Mouse (Mus musculus): Measurements from ENCODE around the gene Tmem56.

Tmem56 gene

DNA sequence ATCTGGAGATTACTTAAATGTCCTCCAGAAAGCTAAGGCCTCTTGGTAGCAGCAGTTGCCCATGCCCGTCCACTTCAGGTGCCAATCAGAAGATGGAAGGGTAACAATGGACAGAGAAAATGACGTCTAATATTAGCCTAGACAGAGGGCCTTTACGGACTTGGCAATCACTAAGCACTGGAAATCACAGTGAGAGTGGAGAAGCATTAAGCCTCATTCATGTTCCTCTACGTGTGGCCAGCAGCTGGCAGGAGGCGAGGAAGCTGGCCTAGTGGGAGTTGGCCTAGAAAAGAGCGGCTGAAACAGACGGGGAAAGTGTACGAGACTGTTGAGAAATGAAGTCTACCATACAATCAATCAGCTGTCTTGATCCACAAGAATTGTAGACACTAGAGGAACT is 43.8 kb downstream of the Tmem56 start:
- no peak for DNase-seq (ENCODE audit: low spot score)

DNA sequence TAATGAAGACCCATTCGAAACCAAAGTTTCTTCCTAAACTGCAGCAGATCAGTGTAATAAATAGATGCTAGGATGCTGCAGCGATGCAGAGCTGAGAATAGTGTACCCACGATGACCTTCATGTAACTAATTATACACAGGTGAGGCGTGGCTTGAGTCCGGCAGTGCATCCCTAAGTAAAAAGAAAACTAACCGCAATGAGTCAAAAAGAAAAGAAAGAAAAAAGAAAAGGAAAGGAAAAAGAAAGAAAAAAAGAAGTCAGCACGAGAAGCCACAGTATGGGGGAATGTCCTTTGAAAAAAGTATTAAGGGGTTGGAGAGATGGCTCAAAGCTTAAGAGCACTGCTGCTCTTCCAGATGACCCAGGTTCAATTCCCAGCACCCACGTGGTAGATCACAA is 58.1 kb downstream of the Tmem56 start:
- DNase-seq (ENCODE audit: low spot score), result no peak

DNA sequence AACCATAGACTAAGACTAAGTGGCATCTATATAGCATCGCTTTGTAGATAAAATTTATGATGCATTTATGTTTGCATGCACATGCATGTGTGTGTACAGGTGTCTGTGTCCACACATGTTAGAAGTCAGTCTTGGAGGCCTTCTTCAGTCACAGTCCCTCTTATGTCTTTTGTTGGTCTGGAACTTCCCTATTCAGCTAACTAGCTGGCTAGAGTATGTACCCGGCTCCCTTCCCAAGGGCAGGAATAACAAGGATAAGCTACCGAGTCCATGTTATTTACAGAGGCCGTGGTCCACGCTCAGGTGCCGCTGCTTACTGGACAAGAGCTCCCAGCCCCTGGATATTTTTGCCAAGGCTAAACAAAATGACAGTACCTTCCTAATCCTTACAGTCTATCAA is 58.7 kb downstream of the Tmem56 start:
- DNase-seq (ENCODE audit: low spot score), result no peak

DNA sequence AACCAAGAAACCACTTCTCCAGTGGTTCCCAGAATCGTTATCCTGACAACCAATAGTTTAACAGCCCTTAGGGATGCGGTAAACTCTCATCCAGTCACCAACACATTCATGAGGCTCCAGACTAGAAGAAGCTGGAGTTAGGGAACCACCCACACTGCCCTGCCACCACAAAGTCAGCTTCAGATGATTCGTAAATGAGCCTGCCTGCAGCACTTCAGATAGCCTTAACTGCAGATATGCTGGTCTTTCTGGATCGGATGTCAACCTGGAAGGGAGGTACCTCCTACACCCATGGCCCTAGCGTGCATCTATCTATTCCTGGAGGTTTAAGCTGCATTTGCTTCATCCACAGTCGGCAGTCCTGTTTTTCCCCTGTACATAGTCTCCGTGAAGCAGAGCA is 60.9 kb downstream of the Tmem56 start:
- no peak for DNase-seq (ENCODE audit: low spot score)

DNA sequence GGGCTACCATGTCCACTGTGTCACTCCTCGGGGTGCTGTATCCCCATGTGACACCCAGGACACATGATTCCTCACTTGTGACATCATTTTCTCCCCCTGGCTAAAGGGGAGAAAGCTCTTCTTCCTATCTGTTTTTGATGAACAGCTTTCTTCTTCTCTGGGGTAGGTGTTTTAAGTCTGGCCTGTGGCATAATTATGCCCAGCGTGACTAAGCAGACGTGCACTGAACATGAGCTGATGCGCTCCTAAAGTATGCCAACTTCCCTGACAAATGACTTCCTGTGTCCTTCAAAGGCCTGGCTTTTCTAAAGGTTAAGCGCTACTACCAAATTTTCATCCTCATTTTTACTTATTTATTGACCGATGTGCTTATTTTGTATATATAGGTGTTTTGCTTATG is 65.9 kb downstream of the Tmem56 start:
- no peak for DNase-seq (ENCODE audit: low spot score)

DNA sequence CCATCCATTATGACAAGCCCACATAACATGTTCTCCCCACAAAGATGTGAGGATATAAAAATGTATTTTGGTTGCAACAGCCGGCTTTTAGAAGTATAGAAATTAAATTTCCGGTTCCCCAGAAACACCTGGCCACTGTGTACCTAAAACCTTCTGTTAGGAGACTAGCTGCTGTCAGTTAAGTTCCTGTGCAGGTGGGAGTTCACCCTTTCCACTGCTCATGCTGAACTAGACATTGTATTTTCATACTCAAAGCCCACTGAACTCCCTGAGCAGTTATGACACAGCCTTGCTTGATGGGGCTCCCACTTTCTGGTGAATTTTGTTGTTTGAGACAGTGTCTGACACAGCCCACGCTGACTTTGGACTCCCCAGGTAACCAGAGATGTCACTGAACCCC is 69.4 kb downstream of the Tmem56 start:
- DNase-seq (ENCODE audit: low spot score), result no peak

DNA sequence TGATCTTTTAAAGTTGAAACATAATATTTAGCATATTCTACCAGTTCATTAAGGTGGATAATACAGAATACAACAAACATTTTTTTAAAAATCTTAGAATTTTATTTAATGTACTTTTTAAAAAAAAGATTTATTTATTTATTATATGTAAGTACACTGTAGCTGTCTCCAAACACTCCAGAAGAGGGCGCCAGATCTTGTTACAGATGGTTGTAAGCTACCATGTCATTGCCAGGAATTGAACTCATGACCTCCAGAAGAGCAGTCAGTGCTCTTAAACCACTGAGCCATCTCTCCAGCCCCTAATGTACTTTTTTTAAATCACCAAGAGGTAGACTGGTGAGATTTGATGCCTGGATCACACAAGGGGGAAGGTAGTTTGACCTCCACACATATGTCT is 70.7 kb downstream of the Tmem56 start:
- no peak for DNase-seq (ENCODE audit: low spot score)

DNA sequence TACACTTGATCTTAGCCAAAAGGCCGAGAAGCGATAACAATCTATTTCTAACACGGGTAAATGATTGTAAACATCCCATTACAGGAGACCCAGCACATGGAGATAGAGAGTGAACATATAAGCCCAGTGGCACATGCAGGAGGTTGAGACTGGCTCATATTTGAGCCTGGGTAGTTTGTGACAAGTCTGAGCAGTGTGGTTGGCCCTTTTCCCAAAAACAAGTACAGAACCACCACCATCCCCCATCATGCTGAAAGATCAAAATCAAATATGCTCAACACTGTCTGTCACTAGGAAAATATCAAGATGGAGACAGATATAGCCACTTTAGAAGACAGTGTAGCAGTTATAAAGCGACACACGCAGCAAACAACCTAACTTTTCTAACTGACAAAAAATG is 73.9 kb downstream of the Tmem56 start:
- DNase-seq (ENCODE audit: low spot score), result no peak

DNA sequence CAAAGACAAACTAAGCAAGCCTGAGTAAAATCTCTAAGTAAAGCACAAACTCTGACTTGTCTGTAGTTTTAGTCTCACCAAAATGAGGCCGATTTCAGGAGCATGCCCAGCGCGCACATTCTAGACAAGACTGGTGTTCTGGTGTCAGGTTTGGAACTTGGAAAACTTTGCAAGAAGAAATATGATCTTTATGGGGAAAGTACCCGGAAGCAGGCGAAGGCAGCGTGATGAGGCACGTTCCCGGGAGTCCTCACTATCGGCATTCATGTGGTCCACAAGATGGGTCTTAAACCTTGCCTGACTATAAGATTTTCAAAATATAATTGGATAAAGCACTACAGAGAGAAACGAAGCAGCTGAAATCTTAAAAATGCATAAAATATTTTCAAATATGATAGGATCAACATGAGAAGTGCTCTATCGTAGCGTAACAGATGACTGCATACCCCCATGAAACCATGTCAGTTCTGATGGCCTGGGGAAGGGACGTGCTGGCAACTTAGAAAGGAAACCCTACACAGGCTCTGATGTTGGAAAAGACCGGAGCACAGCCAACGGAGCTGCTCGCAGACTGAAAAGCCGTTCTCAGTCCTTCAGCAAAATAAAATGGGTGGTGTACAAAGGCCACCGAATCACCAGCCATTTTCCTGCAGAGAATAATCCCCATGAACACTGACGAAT is 76.6 kb downstream of the Tmem56 start:
- DNase-seq (ENCODE audit: low spot score), result no peak

DNA sequence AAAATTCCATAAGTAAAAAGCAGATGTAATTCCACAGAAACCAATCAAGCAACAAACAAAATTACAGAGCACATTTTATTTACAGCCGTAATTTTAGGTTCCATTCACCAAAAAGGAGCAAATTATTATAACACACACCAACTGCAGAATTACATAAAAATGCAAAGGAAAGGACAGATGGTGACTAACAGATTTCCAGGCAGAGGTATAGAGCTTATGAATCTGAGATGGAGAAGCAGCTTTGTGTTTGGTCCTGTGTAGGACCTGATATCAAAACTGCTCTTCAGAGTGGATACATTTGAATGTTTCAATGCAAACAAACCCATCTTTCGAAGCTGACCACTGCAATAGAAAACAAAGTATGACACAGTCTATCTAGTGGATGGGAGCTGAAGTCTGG is 80.3 kb downstream of the Tmem56 start:
- no peak for DNase-seq (ENCODE audit: low spot score)

DNA sequence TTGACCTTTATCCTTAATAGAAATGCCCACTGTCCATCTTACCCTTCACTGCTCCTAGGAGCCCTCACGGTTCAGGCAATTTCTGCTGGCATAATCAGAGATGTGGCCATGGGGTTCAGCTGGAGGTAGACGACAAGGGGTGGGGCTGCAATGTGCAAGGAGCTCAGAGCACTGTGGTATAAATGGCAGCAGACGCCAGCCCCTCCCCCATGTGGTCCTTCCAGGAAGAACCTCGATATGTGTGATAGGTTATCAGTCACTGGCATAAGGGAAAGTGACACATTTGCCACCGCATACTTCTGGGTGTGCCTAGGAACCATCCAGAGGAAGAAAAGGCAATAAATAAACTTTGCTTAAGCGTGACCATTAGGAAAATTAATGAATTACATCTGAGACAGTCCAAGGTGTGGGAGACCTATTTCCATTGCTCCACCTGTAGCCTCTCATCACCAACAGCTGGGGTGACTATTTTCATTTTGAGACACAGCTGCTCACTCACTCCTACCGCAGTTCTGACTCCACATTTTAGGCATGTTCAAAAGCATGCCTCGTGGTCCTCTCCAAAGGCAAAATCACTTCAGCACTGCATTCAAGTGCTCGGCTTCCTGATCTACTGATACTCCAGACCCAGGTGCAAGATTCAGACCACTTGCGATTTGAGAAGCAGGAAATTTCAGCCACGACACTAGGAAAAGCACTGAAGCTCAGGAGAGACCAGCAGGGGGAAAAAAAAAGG is 81.7 kb downstream of the Tmem56 start:
- no peak for DNase-seq (ENCODE audit: low spot score)

DNA sequence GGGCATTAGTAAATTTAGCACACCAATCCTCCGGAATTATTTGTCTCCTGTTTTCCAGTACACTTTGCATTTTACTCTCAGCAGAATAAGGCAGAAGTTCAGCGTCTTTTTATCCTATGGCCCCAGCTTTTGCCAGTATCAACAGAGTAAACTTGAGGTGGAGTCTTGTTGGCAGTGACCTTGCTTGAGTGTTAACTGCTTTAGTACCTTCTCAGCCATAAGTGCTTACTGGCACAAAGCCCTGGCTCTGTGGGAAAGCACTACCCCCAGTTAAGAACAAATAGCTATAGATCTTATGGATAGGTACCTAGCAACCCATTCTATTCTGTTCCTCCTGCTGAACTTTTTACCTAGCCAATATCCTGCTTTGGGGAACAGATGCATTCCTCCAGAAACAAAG is 93.7 kb downstream of the Tmem56 start:
- DNase-seq (ENCODE audit: low spot score), result no peak

DNA sequence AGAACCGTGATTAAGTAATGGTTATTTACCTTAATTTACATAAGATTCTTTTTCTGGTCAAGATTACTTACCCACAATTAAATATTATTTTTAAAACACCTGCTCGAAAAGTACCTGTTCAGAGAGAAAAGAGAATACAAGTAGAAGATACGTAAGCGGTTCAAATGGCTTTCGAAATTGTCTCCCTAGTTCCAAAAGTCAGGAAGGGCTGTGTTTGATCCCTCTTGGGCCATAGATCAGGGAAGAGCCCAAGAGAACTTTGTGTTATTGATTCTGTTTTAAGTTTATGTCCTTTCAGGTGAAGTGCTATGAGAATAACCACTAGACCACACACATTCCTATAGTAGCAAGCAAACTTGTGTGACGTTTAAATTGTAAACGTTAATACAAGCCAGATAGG is 95.4 kb downstream of the Tmem56 start:
- DNase-seq (ENCODE audit: low spot score), result no peak

DNA sequence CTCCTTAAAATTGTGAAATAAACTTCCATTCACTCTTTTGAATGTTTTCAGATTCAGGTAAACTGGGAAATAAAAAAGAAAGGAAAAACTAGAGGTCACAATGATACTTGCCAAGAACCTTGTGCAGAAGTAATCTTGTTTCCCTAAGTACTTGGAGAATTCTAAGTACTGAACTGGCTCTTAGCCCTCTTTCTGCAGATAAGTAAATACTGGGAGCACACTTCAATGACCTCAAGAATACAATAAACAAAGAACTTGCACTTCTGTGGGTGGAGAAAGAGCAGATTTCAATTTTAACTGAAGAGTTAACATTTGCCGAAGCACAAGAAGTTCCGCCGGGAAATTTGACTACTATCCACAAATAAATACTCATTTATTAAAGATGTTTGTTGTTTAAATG is 96.0 kb downstream of the Tmem56 start:
- no peak for DNase-seq (ENCODE audit: low spot score)

DNA sequence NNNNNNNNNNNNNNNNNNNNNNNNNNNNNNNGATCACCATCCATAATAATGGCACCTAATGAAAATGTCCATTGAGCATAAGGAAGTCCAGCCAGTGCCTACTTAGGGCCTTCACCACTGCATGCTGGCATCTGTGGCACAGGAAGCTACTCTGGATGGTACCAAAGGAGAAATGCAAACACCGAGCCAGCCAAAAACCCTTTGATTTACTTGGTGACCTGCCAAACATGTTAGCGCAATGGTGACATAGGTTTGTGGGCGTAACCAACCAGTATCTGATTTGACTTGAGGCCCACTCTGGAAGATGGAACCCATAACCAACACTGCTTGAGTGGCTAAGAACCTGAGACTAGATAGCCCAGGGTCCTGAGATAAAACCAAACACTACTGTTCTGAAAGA is 97.7 kb downstream of the Tmem56 start:
- no peak for DNase-seq (ENCODE audit: low spot score)

DNA sequence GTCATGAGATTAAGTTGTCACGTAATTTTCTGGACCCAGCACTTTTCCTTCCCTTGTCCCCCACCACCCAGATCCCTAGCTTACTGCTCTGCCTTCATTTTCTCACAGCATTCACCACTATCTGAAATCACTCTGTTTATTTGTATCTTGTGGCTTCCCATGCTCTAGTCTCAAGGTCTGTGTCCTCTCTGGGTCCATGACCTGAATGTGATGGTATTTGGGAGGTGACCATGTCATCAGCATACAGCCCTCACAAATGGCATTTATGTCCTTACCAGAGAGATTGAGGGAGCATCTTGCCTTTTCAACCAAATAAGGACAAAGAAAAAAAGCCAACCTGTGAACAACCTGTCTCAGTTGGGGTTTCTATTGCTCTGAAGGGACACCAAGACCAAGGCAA is 106.9 kb downstream of the Tmem56 start:
- DNase-seq (ENCODE audit: low spot score), result no peak

DNA sequence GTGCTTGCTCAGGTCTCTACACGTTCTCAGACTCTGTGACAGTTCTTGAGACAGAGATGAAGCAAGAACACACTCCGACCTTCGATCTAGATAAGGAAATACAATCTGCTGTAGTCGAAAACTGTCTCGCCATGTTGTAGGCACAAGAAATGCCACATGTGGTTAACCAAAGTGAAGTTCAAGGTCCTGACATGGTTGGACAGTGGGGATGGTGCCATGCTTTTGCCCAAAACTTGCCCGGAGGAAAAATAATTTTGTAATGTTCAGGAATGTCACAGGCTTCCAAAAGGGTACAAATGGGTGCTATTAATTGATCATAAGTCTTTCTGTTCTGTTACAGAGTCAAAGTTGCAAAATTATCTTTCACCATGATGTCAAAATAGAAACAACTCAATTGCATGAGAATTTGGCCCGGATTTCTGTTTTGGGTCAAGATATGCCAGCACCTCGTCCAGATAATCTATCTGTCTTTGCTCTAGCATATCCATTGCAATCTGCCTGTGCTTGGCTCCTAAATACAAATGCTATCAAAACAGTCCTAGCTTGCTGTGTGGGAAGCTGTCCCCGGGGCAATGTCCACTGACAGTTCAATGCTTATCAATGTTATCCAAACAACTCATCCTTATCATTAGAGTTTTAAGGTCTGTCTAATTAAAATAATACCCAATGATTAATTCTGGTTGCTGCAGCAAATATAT is 108.5 kb downstream of the Tmem56 start:
- no peak for DNase-seq (ENCODE audit: low spot score)

DNA sequence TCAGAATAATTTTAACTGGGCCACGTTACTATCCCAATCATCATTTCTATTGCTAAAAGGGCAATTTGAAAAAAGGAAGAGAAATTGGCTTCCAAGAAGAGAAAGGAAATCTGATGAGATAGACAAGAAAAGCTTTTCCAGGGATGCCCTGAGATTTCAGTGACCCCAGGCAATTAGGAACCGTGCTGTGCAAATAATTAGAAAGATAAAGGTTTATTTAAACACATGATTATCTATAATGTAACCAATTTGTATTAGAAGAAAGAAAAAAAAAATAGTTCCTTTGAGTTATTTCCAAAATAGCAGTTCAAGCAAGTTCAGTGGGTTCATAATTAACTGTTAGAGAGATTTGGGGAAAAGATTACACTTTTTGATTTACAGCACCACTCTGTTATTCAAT is 110.2 kb downstream of the Tmem56 start:
- no peak for DNase-seq (ENCODE audit: low spot score)

DNA sequence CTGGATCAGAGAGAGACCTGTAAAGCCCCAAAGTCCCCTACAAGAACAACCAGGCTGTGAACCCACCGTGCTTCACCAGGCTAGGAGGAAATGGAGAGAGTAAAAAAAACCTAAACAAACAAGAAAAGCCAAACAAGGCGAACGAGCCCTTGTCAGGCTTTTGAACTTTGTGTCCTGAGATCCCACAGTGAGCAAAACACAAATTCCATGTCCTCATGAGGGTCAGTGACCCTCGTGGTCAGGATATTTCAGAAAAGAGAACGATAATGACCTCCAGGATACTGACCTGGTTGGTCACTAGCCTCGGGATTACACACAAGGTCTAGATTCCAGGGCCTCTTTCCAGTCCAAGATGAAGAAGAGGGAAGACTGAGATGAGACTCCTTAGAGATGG is 111.0 kb downstream of the Tmem56 start:
- no peak for DNase-seq (ENCODE audit: low spot score)

DNA sequence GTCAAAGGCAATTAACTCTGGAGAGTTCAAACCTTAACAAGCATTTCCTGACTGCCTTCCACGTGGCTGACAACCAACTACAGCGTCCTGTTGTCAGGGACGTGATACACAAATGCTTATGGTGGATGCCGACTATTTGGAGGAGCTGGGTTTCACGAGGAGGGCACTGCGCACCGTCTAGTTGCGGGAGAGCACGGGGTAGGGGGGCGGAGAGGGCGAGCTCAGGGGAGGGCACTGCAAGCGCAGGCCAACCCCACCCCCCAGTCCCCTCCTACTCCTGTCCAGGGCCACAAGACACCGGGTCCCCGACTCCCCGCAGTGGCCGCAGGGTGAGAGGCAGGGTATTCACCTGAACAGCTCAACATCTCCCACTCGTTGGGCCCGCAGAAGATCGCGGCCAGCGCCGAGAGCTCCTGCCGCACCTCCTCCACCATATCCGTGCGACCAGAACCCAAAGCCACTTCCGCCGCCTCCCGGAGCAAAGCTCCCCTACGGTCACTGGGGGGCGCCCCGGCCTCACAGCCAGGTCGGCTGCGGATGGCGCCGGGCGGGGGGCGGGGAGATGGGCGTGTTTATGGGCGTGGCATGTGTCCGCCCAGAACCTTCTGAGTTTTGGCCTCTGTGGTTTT is 111.5 kb downstream of the Tmem56 start, which contains the start of gene Rwdd3:
TSS of gene Rwdd3 (minus strand) at position 453 of the 629 bp plus-strand sequence.
- peak; percentile 92 for DNase-seq (ENCODE audit: low spot score)

DNA sequence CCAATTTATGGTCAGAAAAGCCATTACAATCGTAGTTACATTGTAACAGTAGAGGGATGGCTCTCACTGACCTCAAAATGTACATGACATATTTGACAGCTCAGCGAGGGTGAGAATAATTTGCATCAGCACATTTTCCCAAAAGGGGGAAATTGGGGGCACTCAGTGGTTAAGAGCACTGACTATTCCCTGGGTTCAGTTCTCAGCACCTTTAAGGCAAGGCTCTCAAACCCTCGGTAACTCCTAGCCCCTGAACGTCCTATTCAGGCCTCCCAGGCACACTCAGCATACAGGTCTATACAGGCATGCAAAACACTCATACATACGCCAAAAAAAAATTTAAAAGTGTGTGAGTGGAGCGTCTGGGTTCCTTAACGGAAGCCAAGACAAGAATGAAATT is 112.3 kb downstream of the Tmem56 start:
- no peak for DNase-seq (ENCODE audit: low spot score)

DNA sequence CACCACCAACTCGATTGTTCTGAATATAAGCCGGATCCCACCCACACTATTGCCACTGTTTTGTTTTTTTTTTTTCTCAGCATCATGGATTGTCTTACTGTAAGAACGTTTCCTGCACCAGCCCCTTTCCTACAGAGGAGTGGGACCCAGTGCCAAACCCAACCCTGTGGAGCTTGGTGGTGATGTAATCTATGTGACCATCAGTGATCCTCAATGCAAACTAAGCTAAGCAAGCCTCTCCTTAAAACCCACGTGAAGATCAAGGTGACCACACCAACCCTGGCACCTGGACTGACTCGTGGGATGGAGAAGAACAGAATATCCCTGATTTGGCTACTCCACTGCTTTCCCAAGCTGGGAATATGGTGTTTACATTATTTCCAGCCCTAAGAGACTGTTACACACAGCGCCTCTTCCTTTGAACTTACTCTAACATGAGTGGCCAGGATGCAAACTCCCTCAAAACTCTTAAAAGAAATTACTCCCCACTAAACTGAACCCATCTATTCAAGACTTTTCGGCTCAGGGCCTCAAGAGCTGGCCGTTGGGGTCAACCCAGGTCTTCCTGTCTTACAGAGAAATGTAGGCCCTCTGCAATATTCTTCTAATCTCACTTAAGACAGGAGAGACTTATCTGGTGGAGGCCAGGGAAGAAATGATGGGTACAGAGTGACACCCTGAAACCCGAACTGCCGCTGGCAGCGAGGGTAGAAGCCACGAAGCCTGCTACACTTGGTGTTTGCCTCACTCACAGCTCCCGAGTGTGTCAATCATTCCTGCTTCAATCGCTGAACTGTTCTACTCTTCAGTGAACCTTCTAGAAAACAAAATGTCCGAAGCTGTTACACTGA is 113.6 kb downstream of the Tmem56 start:
- no peak for DNase-seq (ENCODE audit: low spot score)

Measured in layer of hippocampus, adult 11-12 months (tissue).